Mouse (Mus musculus): ENCODE data around the gene Gper1.

Gper1 gene

GRCm38 (mm10) chr5:139442962-139443361, 20.0 kb downstream of the Gper1 start:
- DNase-seq (ENCODE audit: low spot score in 2 of 2), result no peak

GRCm38 (mm10) chr5:139445258-139445657, 22.3 kb downstream of the Gper1 start:
- DNase-seq (ENCODE audit: low spot score in 2 of 2), result no peak

GRCm38 (mm10) chr5:139448025-139448424, 25.1 kb downstream of the Gper1 start:
- no peak for DNase-seq (ENCODE audit: low spot score in 2 of 2)

GRCm38 (mm10) chr5:139449161-139449791, 26.3 kb downstream of the Gper1 start:
- DNase-seq (ENCODE audit: low spot score in 2 of 2), result no peak

- no peak for DNase-seq (ENCODE audit: low spot score in 2 of 2)
These were observed 27.0 kb downstream of the Gper1 start for GRCm38 (mm10) chr5:139449926-139450325.

GRCm38 (mm10) chr5:139453031-139453430, 30.1 kb downstream of the Gper1 start:
- DNase-seq (ENCODE audit: low spot score in 2 of 2), result no peak

- DNase-seq (ENCODE audit: low spot score in 2 of 2), result no peak
These were observed 32.2 kb downstream of the Gper1 start for GRCm38 (mm10) chr5:139455166-139455565.

- DNase-seq (ENCODE audit: low spot score in 2 of 2), result no peak
These were observed 34.3 kb downstream of the Gper1 start for GRCm38 (mm10) chr5:139457241-139457640.

- DNase-seq (ENCODE audit: low spot score in 2 of 2), result no peak
These were observed 37.0 kb downstream of the Gper1 start for GRCm38 (mm10) chr5:139459938-139460337.

GRCm38 (mm10) chr5:139460384-139461067, 37.6 kb downstream of the Gper1 start, which contains the start of gene 3110082I17Rik:
Gene 3110082I17Rik, minus strand, starts transcription at chr5:139460527.
- DNase-seq (ENCODE audit: low spot score in 2 of 2), result peak; percentile 95 to 99

- DNase-seq (ENCODE audit: low spot score in 2 of 2), result no peak
These were observed 41.9 kb downstream of the Gper1 start for GRCm38 (mm10) chr5:139464874-139465273.

- no peak for DNase-seq (ENCODE audit: low spot score in 2 of 2)
These were observed 43.4 kb downstream of the Gper1 start for GRCm38 (mm10) chr5:139466373-139466772.

GRCm38 (mm10) chr5:139466801-139467200, 43.9 kb downstream of the Gper1 start:
- no peak for DNase-seq (ENCODE audit: low spot score in 2 of 2)

GRCm38 (mm10) chr5:139467998-139468397, 45.0 kb downstream of the Gper1 start:
- peak in 1 of 2 experiments; percentile 33 for DNase-seq (ENCODE audit: low spot score in 2 of 2)

- DNase-seq (ENCODE audit: low spot score in 2 of 2), result no peak
These were observed 51.8 kb downstream of the Gper1 start for GRCm38 (mm10) chr5:139474741-139475140.
